Mouse (Mus musculus): ENCODE data around the gene Heatr5a.

Gene Heatr5a

DNA sequence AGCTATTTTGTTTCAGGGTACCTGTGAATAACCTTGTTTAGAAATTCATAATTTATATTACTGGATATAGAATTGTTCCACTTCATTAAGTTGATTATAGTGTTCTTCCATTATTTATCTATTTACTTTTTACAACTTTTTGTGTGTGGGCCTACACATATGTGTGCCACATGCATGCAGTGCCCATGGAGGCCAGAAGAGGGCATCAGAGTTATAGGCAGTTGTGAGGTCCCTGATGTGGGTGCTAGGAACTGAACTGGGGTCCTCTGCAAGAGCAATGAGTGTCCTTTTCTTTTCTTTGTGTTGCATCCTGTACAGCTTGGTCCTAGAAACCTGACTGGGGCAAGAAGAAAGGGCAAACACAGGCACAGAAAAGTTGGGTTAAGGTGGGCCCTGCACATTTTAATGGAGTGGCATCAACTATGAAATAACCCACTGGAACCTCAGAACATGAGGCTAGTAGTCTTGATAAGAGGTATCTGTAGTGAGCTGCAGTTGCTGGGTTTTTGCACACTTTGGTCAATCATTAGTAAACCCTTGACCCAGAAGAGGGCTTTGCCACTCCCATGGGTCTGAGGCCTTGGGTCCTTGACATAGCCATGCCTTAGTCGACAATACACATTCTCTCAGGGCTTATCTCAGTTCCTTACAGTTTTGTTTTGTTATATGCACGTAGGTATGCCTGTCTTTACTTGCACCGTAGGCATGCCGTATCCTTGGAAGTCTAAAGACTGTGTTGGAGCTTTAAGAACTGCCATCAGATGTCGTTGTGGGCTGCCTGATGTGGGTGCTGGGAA is 1.3 kb upstream of the Heatr5a start:
- DNase-seq (ENCODE audit: low spot score in 2 of 2), result no peak

DNA sequence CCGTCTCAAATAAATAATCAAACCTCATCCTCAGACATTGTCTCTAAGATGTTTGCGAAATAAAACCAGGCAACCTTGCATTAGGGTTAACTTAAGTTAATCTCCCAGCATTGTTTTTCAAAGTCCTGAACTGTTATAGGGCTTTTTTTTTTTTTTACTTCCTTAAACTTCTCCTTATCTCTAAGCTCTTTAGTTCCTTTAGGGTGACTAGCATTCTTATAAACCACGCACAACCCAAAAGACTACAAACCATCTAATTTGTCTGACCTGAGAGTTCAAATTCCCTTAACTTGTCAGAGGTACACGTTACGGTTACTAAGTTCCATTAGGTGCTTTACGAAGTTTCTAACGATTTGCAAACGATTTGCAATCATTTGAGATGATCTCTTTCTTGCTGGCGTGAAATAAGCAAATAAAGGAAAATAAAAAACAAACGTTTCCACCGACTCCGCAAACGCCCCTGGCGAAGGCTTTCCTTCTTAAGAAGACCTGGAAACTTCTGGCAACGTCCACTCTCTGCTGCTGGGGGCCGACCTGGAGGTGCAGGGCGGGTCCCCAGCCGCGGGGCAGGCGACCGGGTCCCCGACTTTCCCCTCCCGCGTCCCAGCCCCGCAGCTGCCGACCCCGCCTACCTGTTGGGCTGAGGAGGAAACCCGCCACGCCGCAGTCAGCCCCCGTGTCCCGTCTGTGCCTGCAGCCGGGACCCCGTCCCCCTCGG is 610 bp downstream of the Heatr5a start:
- DNase-seq (ENCODE audit: low spot score in 2 of 2), result peak in 1 of 2 experiments; percentile 17

- no peak for DNase-seq (ENCODE audit: low spot score in 2 of 2)
Observed at GRCm38 (mm10) chr12:51969876-51970275, 1.2 kb downstream of the Heatr5a start.

GRCm38 (mm10) chr12:51969092-51969491 is 2.0 kb downstream of the Heatr5a start:
- no peak for DNase-seq (ENCODE audit: low spot score in 2 of 2)

DNA sequence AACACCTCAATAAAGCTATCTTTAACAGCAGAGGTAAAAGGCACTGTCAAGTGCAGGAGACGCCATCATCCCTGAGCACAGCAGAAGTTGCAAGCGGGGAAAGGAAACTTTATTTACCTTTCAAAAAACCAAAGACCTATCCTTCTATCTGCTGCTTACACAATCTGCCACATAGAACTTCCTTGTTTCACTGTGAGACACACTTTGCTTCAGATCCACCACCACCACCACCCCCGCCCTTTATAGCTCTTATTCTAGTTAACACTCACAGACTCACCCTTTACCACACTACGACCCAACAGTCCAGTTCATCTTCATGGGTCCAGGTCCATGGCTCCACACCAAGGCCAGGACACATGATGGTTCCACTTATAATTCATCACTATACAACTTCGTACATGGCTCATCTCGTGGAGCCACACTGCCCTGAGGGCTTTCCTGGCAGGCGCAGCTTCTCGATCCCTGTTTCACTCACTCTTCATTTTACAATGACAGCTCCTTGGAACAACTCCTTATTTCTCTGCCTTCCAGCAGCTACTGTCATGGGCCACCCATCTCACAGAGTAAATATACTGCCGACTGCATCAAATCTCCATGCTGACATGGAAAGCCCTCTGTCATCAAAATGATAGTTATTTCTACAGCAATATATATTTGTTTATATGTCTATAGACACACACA is 3.1 kb downstream of the Heatr5a start:
- peak in 1 of 2 experiments; percentile 7 for DNase-seq (ENCODE audit: low spot score in 2 of 2)

GRCm38 (mm10) chr12:51957626-51958025 is 13.5 kb downstream of the Heatr5a start:
- no peak for DNase-seq (ENCODE audit: low spot score in 2 of 2)

DNA sequence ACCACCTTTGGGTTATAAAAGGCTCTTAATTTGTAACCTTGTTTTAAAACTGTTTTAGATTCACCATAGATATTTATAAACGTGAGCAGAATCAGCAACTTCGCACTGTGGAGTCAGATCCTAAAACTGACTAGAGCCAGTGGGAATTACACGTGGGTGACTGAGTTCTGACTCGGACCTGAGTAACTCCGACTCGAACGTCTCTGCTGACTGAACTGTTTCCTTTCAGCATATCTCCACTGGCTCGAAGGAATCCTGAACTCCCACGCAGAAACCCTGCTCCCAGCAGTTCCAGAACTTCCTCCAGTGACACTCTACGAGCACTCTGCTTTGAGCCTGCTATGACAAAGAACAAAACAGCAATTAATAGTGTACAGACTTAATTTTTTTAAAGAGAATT is 18.8 kb downstream of the Heatr5a start:
- DNase-seq (ENCODE audit: low spot score in 2 of 2), result no peak

DNA sequence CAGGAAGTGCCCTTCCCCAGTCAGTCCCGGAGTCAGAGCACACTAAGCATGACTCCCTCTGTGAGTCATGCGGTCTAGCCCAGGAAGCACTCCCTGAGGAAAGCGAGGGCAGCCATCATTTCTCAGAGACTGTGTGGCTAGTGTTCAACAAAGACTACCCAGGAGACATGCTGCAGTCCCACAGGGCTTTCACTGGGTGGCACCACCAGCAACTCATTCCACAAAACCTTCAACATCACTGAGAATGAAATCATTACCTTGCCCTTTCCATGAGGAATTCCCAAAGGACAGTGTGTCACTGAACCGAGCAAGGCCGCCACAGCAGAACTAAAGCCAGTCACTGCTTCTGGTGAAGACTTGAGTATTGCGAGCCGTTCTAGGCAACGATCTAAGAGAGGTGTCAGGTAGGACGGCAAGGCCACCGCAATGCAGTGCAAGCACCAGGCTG is 23.6 kb downstream of the Heatr5a start:
- no peak for DNase-seq (ENCODE audit: low spot score in 2 of 2)

- no peak for DNase-seq (ENCODE audit: low spot score in 2 of 2)
Observed at GRCm38 (mm10) chr12:51945331-51945730, 25.8 kb downstream of the Heatr5a start.

GRCm38 (mm10) chr12:51939848-51940247 is 31.3 kb downstream of the Heatr5a start:
- DNase-seq (ENCODE audit: low spot score in 2 of 2), result no peak

- DNase-seq (ENCODE audit: low spot score in 2 of 2), result no peak
Observed at GRCm38 (mm10) chr12:51937938-51938337, 33.2 kb downstream of the Heatr5a start.

GRCm38 (mm10) chr12:51929630-51930029 is 41.5 kb downstream of the Heatr5a start:
- no peak for DNase-seq (ENCODE audit: low spot score in 2 of 2)

GRCm38 (mm10) chr12:51917191-51917590 is 53.9 kb downstream of the Heatr5a start:
- no peak for DNase-seq (ENCODE audit: low spot score in 2 of 2)

- no peak for DNase-seq (ENCODE audit: low spot score in 2 of 2)
Observed at GRCm38 (mm10) chr12:51914903-51915670, 56.0 kb downstream of the Heatr5a start.

- no peak for DNase-seq (ENCODE audit: low spot score in 2 of 2)
Observed at GRCm38 (mm10) chr12:51909202-51909601, 61.9 kb downstream of the Heatr5a start.

DNA sequence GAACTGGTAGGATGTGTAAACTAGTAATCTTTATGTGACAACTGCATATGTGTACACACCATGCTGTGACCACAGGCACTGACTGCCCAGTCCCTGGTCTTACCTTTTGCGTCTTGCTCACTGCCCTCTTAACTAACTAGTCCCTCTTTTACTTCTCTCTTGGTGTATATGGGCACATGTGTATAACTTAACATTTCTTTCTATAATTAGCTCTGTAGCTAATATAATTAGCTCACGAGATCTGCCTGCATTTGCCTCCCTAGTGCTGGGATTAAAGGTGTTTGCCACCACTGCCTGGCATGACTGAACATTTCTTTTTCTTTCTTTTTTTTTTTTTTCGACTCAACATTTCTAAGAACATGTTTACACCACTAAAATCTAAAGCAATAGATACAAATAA is 63.6 kb downstream of the Heatr5a start:
- DNase-seq (ENCODE audit: low spot score in 2 of 2), result no peak

DNA sequence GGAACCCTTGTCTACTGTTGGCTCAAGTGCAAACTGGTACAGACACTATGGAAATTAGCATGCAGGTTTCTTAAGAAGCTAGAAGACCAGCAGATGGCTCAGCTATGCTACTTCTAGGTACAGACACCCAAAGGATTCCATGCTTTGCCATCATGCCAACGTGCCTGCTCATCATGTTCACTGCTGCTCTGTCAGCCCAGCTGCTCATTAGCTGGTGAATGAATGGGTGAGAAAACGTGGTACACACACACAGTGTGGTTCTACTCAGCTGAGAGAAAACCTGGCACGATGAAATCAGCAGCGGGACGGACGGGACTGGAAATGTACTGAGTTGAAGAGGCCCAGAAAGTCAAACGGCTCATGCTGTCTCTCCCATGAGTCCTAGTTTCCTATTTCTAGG is 70.6 kb downstream of the Heatr5a start:
- DNase-seq (ENCODE audit: low spot score in 2 of 2), result no peak

DNA sequence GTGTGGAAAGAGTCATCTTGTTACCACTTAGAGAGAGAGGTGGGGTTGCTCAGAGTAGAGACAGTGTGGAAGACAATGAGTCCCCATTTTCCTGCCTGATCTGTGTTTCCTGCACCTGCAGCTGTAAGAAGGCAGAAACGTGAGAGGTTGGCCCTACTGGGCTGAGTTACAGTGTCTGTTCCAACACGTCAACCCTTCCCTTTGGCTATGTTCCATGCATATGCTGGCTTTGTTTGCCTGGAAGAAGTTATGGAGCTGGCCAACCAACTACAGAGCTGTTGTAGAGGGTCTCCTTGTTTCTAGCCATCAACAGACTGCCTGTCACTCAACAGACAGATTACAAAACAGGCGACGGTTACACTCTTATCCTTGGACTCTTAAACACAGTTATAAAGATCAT is 74.2 kb downstream of the Heatr5a start:
- DNase-seq (ENCODE audit: low spot score in 2 of 2), result no peak

- no peak for DNase-seq (ENCODE audit: low spot score in 2 of 2)
Observed at GRCm38 (mm10) chr12:51888609-51889008, 82.5 kb downstream of the Heatr5a start.

DNA sequence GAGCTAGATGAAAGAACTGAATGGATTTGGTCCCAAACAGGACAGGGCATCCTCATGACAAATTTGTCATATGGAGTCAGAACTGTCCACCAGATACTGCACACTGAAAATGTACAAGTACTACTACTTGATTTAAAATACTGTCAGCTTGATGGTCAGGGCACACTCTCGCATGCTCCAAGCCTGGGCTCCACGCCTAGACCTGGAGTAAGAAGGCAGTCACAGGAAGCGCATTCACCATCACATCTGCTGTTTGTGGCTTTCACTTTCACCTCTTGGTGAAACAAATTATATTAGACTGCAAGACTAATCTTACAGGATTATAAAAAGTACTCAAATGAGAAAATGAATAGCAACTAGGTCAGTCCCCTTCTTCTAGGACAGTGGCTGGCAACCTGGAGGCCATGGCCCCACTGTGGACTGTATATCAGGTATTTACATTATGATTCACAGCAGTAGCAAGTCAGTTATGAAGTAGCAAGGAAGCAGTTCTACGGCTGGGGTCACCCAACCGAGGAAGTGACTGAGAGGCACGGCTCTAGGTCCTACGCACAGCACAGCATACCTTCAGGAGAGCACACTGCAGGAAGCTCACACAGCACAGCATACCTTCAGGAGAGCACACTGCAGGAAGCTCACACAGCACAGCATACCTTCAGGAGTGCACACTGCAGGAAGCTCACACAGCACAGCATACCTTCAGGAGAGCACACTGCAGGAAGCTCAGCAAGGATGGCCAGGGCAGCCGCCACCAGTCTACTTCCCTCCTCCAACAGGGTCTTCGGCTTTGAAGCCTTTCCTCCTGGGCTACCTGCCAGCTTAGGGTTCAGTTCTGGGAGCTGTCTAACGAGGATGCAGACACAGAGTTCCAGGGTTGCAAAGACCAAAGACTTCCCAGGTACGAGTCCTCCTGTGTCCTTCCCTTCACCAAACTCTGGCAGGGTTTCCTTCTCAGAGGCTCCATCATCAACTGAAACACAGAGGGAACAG is 83.5 kb downstream of the Heatr5a start:
- DNase-seq (ENCODE audit: low spot score in 2 of 2), result peak; percentile 65 to 68

Measured in spleen, postnatal 36 days (tissue).